Mouse (Mus musculus) adrenal gland, adult (tissue): ENCODE results near the gene Anapc11.
A peak's percentile ranks its signal among the peaks of the same experiment; 100 is the strongest.

Experiments used
- DNase-seq, 2 experiments: peaks; one replicate each; pipeline ENCODE4 v3.0.0; 2022 to 2023; ENCODE audit warnings: low spot score in 1 of 2; ENCODE audit not compliant: inconsistent age in 2 of 2

Gene Anapc11

DNA sequence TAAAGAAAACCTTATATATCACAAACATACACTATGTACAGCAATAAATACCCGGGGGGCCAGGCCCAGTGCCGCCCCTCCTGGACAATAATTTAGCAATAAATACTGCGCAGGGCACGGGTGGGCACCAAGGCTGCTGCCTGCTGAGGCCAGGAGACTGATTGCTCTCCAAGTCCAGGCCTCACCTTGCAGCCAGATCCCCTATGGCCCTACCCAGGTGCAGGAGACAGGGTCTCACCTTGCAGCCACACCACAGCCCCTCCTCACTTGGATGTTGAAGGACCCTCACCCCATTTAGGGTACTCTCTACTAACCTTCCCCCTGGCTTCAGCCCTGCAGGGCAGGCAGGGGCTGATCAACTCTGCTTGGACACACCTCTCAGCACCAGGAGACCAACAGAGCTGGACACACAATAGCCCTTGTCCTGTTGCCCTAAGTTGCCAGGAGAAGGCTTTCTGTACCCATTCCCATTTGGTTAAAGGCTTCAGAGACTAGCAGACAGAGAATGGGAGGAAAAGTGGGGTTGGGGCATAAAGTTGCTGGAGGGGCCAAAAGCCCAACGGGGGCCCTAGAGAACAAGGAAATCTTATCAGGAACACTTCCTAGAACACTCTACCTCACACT, 27.0 kb downstream of the Anapc11 start, which contains the start of gene Sirt7:
Gene Sirt7 (minus strand): TSS at position 89 of the 624 bp plus-strand sequence.
- peak in 1 of 2 experiments; percentile 31 for DNase-seq

- peak; percentile 7 to 39 for DNase-seq
Observed at GRCm38 (mm10) chr11:120626785-120627467, 28.7 kb downstream of the Anapc11 start.

- DNase-seq: peak; percentile 27 to 50
Observed at GRCm38 (mm10) chr11:120627468-120628300, 29.5 kb downstream of the Anapc11 start.

- DNase-seq: peak in 1 of 2 experiments; percentile 31
Observed at GRCm38 (mm10) chr11:120628601-120629340, 30.6 kb downstream of the Anapc11 start.

- DNase-seq: peak; percentile 68 to 82
Observed at GRCm38 (mm10) chr11:120629341-120629730, 31.1 kb downstream of the Anapc11 start.

- DNase-seq: peak; percentile 78 to 82
Observed at GRCm38 (mm10) chr11:120629911-120630310, 31.7 kb downstream of the Anapc11 start.

- DNase-seq: peak; percentile 67 to 79
Observed at GRCm38 (mm10) chr11:120630401-120630871, 32.2 kb downstream of the Anapc11 start.

DNA sequence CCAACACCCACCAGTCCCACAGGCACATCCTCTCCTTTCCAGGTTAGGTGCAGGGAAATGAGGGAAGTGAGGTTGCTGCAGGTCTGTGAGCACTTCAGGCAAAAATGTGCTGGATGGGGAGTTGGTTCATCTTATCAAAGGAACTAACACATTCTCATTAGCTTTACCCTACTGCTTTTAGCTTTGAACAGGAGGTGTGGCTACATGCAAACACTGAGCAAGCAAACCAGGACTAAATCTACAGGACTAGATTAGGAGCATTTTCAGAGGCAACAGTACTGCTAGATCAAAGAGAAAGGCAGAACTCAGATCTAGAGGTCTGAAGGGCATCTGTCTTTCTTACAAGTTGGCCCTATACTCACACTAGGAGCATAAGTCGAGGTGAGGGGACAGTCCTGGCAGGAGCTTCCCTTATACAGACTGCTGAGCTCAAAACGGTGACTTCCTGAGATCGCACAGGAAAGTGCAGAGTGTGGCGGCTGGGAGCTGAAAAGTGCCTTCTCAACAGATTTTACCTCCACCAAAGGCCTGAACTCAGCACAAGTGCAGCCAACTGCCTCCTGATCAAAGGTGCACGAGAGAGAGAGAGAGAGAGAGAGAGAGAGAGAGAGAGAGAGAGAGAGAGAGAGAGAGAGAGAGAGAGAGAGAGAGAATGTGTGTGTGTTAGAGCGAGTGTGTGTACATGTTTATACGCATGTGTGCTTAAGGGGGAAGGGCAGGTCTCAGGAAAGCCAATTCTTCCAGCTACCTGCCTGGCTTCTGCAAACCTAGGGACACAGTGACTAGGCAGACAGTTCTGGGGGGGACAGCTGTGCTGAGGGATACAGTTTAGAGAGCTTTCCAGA, 32.9 kb downstream of the Anapc11 start:
- peak; percentile 16 to 60 for DNase-seq

DNA sequence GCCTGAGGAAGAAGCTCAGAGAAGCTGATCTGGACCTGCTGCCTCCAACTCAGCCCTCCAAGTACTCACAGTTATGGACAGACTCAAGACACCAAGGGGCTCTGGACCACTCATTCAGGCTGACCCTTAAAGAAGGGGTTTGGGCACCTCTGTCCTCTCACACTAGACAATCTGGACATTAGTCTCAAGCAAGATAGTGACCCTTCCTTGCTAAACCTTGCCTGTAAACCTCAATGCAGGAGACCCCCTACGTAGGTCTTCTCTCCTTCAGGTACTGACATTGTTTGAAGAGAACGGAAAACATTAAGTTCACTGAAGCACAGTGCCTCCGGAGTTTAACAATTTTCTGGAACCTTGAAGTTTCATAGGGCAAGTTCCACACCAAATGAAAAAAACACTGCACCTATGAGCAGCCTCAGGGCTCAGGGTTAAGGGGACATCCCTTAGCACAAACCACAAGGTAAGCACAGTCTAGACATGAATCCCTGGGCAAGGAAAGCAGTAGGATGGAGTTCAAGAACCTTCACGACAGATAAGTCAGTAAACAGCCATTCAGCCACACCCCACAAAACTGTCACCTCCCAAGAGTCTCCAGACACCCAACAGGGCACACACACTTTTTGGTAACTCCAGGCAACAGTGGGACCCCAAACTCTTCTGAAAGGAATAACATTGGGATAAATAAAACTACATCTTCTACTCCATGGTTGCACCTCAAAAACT, 33.7 kb downstream of the Anapc11 start:
- peak; percentile 18 to 54 for DNase-seq

DNA sequence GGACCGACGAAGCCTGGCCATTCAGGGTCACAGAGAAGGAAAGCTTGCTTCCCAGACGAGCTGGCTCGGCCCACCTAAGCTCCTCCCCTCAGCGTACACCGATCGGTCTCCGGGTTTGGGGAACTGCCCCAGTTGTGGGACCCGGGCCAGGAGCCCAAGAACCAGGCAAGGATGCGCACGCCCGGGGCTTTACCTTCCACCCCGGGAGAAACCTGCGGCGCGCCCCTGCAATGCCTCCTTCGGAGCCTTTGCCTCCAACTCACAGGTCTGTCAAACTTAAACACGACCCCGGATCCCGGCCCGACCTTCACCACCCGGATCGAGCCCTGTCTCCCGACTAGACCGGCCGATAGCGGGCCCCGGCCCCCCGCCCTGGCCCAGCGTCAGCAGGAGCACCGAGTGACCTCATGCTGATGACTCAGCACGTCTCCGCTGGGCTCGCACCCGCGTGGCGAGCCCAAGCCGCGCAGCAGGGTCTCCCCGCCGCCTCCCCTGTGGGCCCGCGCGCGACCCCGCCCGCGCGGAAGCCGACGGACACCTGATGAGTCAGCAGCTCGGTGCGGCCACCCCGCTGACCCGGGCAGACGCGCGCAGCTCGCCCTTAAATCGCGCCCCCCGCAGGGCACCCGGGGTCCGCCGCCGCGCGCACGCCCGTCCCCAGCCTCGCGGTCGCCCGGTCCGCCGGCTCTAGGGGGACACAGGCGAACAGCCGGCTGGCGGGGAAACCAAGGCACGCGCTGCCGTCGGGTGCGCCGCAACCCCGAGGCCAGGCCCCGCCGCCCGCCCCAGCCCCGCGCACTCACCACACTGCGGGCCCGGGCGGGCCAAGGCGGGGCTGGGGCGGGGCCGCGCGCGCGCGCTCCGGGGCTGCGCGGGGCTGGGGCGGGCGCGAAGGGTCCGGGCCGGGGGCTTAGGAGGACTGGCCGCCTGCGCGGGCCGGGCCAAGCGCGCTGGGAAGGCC, 34.6 kb downstream of the Anapc11 start:
- peak; percentile 90 to 96 for DNase-seq

- DNase-seq: peak; percentile 96 to 97
Observed at GRCm38 (mm10) chr11:120633520-120634343, 35.5 kb downstream of the Anapc11 start, which contains the start of gene Mafg. TSS of gene Mafg (minus strand) at chr11:120633600.

DNA sequence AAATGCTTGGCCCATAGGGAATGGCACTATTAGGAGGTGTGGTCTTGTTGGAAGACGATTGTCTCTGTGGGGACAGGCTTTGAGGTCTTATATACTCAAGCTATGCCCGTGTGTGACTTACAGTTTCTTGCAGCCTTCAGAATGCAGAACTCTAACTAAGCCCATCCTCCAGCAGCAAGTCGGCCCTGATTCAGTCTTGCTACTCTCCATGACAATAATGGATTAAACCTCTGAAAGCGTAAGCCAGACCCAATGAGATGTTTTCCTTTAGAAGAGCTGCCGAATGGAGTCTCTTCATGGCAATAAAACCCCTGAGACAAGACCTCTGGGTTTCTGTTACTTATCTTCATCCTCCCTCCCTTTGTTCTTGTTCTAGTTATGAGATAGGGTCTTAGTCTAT, 36.6 kb downstream of the Anapc11 start:
- no peak for DNase-seq

DNA sequence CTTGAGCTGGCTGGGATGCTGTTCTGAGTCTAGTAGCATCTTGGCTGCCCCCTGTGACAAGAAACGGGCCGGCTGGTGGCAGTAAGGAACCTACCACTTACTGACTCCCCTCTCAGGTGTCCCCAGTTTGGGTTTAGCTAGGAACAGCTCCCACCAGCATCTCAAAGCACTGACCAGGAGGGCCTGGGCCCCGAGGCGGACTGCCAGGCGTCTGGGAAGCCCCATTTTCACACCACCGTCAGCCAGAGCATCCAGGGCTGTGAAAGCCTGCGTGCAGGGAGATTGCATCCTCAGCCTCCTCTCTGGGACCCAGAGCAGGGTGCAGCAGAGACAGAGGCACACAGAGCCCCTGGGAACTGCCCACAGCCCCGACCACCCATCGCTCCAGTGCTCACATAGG, 43.0 kb downstream of the Anapc11 start:
- no peak for DNase-seq

DNA sequence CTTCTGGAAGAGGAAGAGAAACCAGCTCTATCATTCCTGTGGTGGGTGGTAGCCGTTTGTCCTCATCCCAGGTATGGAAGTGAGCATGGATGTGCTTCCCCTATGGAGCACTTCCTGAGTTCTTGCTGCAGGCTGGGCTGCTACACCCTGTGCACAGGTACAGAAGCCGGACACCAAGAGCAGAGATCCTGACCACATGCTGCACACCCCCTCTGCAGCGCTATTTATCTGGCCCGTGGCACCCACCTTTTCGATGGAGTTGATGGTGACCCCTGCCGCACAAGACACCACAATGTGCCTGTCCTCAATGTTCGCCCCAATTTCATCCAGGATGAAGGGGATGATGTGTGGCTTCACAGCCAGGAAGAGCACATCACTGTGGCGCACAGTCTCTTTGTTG, 43.6 kb downstream of the Anapc11 start:
- no peak for DNase-seq

- no peak for DNase-seq
Observed at GRCm38 (mm10) chr11:120642939-120643600, 44.8 kb downstream of the Anapc11 start.

DNA sequence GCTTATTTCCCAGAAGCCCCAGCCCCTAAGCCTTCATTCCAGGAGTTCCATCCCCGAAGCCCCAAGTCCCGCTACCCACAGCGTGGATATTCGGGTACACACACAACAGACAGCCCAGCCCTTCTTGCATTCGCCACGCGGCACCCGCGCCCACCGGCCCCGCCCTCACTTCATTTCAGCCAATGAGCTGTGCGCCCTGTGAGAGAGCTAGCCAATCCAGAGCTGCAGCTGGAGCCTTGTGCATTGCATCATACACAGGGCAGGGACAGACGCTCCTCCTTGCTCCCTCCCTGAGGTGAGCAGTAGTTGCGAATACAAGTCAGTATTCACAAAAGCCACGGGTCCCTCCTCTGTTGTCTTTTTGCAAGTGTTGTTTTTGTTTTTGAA, 45.4 kb downstream of the Anapc11 start, which contains the start of gene Pycr1:
Gene Pycr1 (minus strand): TSS at position 169 of the 387 bp plus-strand sequence.
- peak; percentile 94 to 97 for DNase-seq
